Mouse (Mus musculus) spleen, postnatal 10 days (tissue): ENCODE data around the gene Gm20388.
"Not testable (repeated sequence)": the region's sequence is repeated elsewhere in the genome, so short reads cannot be mapped to it uniquely, and the experiment has no call there.

ENCODE experiments used
- DNase-seq, 2 experiments: peaks; one replicate each; pipeline ENCODE4 v3.0.0; 2021 to 2022; ENCODE audit warnings: low spot score in 2 of 2

Gene Gm20388

GRCm38 (mm10) chr8:124171557-124172528, 4261.2 kb downstream of the Gm20388 start:
- no peak for DNase-seq

DNA sequence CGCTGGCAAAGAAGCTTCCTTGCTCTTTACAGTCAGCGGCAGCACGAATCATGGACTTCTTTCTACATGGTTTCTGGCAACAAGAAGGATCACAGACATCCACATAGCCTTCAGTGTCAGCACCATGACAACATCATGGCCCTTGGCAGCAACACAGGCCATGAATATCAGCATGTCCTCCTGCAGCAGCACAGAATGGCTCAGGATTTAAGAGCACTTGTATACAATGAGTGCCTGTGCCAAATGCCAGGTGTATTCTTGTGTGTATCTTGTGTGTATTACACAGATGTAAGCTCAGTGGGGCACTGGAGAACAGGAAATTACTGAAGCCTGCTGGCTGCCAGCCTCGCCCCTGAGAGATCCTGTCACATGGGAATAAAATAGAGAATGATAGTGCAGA, 4263.0 kb downstream of the Gm20388 start:
- no peak for DNase-seq

DNA sequence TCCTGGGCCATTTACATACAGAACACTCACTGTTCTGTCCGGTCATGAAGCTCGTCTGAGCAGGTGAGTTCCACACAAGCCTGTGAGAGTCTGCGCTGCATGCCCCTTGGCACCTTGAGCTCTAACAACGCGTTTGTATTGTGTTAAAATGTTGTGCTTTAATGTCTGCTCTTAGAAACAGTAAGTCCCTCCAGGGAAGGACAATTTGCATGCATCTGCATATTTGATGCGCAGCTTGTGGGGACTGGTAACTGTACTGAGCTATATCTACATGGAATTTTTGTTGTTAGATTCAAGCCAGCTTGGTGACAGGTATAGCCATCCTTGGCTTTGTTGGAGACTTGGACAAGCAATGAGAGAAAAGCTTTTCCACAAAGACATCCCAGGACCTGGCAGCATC, 4265.5 kb downstream of the Gm20388 start:
- no peak for DNase-seq

GRCm38 (mm10) chr8:124177092-124177491, 4266.5 kb downstream of the Gm20388 start:
- not testable (repeated sequence) for DNase-seq

- DNase-seq = no peak
Observed at GRCm38 (mm10) chr8:124180681-124181445, 4270.2 kb downstream of the Gm20388 start.

GRCm38 (mm10) chr8:124181751-124182150, 4271.1 kb downstream of the Gm20388 start:
- no peak for DNase-seq

DNA sequence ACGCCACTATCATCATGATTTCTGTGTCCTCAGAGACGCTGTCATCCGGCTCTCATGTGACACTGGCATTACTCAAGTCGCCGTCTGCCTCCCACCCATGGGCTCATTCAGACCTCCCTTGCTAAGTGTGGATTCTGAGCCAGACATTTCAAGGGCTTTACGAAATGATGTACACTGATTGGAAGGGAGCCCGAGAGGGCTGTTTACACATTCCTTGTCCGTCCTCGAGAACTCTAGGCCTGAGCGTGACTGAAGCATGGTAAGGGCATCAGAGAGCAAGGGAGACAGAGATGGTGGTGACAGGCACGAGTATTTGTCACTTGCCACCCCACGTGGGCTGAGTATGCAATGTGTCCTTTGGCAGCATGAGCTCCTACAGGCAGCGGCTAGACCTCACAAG, 4271.6 kb downstream of the Gm20388 start:
- no peak for DNase-seq

- no peak for DNase-seq
Observed at GRCm38 (mm10) chr8:124184078-124184477, 4273.4 kb downstream of the Gm20388 start.

DNA sequence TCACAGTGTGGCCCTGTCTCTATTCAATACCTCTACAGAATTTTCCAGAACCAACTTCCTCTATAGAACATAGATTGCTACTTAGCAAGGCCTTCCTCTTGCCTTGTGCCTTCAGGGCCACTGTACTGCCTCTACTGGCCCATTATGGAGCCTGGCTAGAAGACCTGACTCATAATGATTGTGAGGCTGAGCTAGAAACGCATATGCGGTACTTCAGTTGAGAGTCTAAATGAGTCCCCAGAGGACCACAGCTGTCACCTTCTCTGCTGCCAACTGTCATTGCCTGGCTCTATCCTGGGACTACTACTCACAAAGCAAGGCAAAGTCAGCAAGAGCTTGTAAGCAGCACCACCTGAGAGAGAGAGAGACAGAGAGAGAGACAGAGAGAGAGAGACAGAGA, 4273.9 kb downstream of the Gm20388 start:
- DNase-seq = no peak

DNA sequence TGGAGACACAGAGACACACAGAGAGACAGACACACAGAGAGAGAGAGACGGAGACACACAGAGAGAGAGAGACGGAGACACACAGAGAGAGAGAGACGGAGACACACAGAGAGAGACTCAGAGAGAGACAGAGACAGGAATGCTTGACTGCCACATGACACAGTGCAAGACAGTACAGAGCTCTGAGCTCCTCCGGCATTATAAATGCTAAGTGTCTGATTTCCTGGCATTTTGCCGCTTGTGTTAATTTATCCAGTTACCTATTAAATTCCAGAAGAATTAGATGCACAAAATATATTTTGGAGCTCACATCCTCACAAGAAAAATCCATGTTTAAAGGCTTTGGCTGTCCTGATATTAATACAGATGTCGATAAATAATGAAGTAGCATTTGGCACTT, 4274.4 kb downstream of the Gm20388 start:
- DNase-seq = no peak

DNA sequence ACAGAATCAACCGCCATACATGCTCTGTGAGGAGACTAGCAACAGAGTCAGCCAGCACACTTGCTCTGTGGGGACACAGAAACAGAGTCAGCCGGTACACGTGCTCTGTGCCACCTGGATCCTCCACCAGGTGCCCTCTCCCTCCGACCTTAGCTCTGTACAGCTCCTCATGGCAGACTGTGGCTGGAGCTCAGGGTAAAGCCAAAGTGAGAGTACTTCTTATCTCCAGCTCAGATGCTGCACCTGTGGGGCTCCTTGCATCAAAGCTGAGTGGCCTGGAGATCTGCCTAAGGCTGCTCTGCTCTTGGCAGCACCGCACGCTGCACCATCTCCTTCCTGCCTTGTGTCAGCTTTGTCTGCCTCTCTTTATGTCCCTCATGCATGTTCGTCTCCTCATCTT, 4279.7 kb downstream of the Gm20388 start:
- no peak for DNase-seq

GRCm38 (mm10) chr8:124192242-124192641, 4281.6 kb downstream of the Gm20388 start:
- DNase-seq = no peak

DNA sequence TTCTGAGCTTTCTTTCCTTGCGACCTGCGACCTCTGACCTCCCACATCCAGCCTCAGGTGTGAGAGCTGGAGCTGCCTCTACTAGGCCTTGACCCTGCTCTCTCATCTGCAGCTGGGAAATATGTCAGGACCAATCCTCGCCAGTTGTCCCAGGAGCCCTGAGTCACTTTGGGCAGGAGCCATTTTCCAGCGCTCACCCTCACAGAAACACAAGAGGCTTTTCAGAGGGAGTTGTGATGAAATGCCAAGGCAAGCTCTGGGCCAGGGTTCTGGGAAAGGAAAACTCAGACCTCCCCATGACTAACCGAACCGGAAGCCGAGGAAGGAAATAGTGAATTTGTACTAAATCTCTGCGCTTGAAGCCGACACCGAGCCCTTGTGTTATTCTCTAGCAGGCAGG, 4282.3 kb downstream of the Gm20388 start:
- no peak for DNase-seq

DNA sequence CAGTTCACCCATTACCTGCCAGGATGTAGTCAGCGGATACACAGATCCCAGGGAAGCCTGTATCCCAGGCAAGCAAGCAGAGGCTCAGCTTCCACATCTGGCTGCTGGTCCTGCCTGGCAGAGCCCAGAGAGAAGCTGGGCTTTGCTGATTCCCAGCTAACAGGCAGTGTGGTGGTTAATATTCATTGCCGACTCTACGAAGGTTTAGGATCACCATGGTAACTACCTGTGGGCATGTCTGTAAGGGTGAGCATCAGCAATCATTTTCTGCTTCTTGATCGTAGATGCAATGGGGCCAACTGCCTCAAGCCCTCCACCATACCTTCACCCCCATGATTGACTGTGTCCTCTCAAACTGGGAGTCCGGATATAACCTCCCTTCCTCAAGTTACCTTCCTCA, 4283.4 kb downstream of the Gm20388 start:
- no peak for DNase-seq

GRCm38 (mm10) chr8:124196195-124196594, 4285.6 kb downstream of the Gm20388 start:
- no peak for DNase-seq

GRCm38 (mm10) chr8:124196797-124197196, 4286.2 kb downstream of the Gm20388 start:
- no peak for DNase-seq

DNA sequence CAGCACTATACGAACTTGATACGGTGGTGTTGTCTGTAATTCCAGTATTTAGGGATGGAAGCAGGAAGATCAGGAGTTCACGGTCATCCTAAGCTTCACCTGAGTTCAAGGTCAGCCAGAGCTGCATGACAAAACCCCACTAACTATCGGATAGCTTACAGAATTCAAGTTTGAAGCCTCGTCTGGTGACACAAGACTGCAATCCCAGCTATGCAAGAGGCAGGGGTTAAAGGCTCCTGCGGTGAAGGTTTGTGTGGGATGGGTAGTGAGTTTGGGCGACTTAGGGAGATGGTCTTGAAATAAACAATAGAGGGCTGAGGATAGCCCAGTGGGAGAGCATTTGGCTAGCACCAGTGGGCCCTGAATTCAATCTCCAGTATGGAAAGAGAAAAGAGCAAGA, 4287.6 kb downstream of the Gm20388 start:
- no peak for DNase-seq

- no peak for DNase-seq
Observed at GRCm38 (mm10) chr8:124200400-124200799, 4289.8 kb downstream of the Gm20388 start.

GRCm38 (mm10) chr8:124201706-124202105, 4291.1 kb downstream of the Gm20388 start:
- DNase-seq = no peak

GRCm38 (mm10) chr8:124202895-124203294, 4292.3 kb downstream of the Gm20388 start:
- no peak for DNase-seq

GRCm38 (mm10) chr8:124204001-124204601, 4293.5 kb downstream of the Gm20388 start:
- DNase-seq = no peak

DNA sequence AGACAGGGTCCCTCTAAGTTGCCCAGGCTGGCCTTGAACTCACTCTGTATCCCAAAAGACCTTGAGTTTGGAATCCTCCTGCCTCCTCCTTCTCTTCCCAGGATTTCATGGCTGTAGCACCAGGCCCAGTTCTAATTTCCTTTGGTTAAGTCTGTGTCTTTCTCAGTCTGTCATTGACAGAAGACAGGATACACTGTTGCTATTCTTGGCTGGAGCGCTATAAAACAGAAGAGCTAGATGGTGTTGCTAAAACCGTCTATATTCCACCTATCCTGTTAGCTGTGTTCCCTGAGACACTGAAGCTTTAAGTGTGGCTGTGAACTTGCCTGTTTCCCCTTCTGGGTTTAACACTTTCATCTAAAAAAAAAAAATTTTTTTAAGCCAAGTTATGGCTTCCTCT, 4301.5 kb downstream of the Gm20388 start:
- DNase-seq = no peak
